Mouse (Mus musculus) gastrocnemius, adult 2 months (tissue): ENCODE measurements around the gene Micu1. TPM values are rescaled to one million over a fixed set of nuclear protein-coding genes. Genes with fewer than 3 reads are reported as not detected.

Experiments
- DNase-seq: peaks from one replicate; pipeline ENCODE4 v3.0.0; 2022
- H3K27ac ChIP-seq: fragments of 200-600 bp; 2 replicates; pipeline ENCODE4 v1.8.1; 2022; ENCODE audit warnings: mild to moderate bottlenecking
- H3K4me3 ChIP-seq: fragments of 200-600 bp; 2 replicates; pipeline ENCODE4 v1.8.1; 2022; ENCODE audit warnings: mild to moderate bottlenecking, moderate library complexity
- CTCF ChIP-seq: fragments of 200-600 bp; IDR thresholded peaks from 2 replicates; pipeline ENCODE4 v1.8.1; 2022; ENCODE audit warnings: antibody characterized with exemption, mild to moderate bottlenecking, moderate library complexity
- intact Hi-C: fragments of 180-260 bp; cut with DNase I; formaldehyde crosslinking; loops from one replicate; pipeline ENCODE4 v1.15.1; 2025
- total RNA-seq, 2 experiments: library from RNA; stranded (reverse); gene quantifications; 2 replicates each; pipeline ENCODE4 v1.2.3; 2021

Gene Micu1
- total RNA-seq, 2 experiments from 2014 or later, result 45.3 to 63.2 TPM

DNA sequence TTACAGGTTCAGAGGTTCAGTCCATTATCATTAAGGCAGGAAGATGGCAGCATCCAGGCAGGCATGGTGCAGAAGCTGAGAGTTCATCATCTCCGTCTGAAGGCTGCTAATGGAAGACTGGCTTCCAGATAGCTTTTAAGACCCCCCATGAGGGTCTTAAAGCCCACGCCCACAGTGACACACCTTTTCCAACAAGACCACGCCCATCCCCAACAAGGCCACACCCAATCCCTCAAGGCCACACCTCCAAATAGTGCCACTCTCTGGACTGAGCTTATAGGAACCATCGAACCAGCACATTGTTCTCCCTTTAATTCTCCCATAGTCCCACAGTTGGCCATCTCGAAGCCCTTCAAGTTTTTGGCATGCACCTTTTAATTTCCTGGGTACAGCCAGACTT, 2.8 kb upstream of the Micu1 start:
- intact Hi-C loops, result no loop called here
- no peak for TF ChIP-seq CTCF

DNA sequence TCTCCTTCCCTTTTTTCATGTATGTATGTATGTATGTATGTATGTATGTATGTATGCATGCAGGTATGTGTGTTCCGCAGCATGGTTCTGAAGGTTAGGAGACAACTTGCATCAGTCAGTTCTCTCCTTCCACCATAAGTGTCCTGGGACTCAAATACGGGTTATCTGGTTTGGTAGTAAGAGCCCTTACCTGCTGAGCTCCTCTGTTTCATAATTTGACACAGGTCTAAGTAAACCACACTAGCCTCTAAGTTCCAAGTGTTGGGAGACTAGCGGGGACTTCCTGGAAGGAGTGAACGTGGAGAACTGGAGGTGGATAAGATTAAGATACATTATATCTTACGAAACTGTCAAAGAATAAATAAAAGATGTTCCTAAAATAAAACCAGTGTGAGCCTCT, 472 bp upstream of the Micu1 start:
- no peak for TF ChIP-seq CTCF
- Histone ChIP-seq H3K4me3 (peak overlapping the region; percentile 91), H3K27ac (no peak overlapping the region)
- intact Hi-C loops, result loop anchor here (2.0 to 10.0 kb wide), 4 partner anchors 85 to 480 kb away; partner anchors contain the start of genes Gm10322, Mcu, Sept10 and Sowahc
- no peak for DNase-seq

More for the DNA sequence above, 2.8 kb upstream of the Micu1 start:
- Histone ChIP-seq H3K4me3 (no peak overlapping the region), H3K27ac (no peak overlapping the region)
- no peak for DNase-seq

DNA sequence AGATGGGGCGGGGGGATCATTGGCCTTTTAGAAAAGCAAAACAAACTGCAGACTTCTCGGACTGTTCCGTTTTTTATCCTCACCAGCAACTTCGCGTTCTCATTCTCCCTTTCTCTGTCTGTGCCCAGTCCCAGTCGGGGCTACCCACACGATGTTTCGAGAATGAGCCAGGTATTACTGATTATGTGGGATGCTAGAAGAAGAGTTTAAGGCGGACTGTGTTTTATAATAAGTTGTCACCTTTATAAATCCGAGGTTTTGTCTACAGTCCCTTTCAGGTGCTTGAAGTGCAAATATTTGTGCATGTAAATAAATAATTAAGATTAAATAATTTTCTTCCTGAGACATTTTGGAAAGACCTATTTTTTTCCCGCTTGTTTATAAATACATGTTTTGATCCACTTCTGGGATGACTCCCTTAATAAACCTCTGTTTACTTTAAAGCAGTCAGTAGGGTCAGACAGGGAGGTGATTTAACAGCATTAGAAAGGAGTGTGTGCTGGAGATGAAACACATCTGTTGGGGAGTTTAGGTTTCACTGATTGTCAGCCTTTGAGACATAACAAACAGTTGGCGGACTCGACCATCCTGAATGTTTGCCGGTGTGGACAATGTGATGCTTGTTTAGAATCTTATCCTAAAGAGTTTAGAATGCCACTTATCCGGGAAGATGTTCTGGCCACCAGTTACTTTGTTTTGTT, 933 bp downstream of the Micu1 start:
- Histone ChIP-seq H3K4me3 (peak overlapping the region; percentile 91), H3K27ac (peak overlapping the region; percentile 91)
- DNase-seq, result no peak
- intact Hi-C loops, result loop anchor here (2.0 to 10.0 kb wide), 4 partner anchors 86 to 481 kb away; partner anchors contain the start of genes Gm10322, Mcu, Sept10 and Sowahc
- no peak for TF ChIP-seq CTCF

DNA sequence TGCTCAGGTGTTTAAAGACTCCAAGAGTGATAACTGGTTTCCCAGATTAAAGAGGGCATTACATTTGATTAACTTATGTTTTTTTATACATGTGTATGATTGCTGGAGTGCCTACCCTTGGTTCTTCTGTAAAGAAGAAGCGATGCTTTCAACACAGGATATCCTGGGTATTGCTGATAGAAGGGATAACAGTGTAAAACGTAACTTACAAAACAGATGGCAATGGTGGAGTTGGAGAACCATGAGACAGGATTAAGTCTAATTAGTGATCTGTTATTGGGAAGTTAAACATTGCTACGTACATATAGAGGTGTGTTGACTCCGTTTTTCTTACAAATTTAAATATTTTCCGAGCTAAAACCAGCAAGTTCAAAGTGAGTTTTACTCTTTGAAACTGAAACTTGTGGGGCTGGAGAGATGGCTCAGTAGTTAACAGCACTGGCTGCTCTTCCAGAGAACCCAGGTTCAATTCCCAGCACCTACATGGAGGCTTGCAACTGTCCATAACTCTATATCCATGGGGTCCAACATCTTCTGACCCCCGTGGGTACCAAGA, 4.8 kb downstream of the Micu1 start:
- Histone ChIP-seq H3K4me3 (no peak overlapping the region), H3K27ac (no peak overlapping the region)
- intact Hi-C loops, result loop anchor here (10.0 kb wide), 2 partner anchors 158 to 212 kb away; no protein-coding TSS in a partner anchor
- DNase-seq, result no peak
- no peak for TF ChIP-seq CTCF

DNA sequence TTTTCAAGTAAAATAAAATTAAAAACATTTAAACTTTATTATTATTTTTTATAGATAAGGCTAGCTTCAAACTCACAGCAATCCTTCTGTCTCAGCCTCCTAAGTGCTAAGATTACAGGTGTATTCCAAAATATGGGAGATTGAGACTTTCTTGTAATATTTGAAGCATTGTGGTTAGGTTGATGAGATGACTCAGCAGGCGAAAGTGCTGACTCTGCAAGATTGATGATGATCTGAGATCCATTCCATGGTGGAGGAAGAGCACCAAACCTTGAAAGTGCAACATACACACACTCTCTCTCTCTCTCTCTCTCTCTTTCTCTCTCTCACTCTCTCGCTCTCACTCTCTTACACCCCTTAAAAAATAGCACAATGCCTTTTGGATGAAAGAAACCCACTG, 5.3 kb downstream of the Micu1 start:
- no peak for TF ChIP-seq CTCF
- Histone ChIP-seq H3K4me3 (no peak overlapping the region), H3K27ac (no peak overlapping the region)
- intact Hi-C loops, result loop anchor here (10.0 kb wide), 2 partner anchors 157 to 213 kb away; no protein-coding TSS in a partner anchor
- no peak for DNase-seq

DNA sequence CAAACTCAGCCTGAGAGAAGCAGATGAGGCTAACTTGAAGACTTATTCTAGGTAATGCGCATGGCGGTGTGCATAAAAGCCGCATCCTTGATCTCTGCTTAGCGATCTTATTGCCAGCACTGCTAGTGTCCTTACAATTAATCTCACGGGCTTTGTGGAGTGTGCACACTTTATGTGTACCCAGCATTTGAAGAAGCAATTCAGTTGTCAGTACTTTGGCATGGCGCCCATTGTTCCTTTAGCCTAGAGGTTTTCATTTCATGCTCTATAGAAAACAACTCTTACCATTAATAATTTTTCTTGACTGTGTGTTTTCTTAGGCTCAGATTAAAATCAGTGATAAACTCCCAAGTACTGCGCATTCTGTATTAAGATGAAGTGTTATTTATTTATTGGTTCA, 7.0 kb downstream of the Micu1 start:
- no peak for TF ChIP-seq CTCF
- no peak for DNase-seq
- intact Hi-C loops, result loop anchor here (10.0 kb wide), 2 partner anchors 156 to 214 kb away; no protein-coding TSS in a partner anchor

DNA sequence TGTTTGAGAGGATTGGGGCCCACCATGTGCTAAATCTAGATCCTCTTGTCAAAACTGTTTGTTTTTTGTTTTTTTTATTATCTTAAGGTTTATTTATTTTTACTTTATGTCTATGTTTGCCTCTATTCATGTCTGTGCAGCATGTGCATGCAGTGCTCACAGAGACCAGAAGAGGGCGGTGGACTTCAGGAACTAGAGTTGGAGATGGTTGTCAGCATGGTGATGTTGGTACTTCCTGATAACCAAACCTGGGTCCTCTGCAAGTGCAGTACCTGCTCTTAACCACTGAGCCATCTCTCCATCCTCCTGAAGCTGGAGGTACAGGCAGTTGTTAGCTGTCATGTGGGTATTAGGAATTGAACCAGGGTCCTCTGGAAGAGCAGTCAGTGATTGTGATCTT, 8.0 kb downstream of the Micu1 start:
- intact Hi-C loops, result no loop called here

More for the DNA sequence above, 7.0 kb downstream of the Micu1 start:
- no peak overlapping the region for H3K4me3 ChIP-seq
- H3K27ac ChIP-seq, result no peak overlapping the region

DNA sequence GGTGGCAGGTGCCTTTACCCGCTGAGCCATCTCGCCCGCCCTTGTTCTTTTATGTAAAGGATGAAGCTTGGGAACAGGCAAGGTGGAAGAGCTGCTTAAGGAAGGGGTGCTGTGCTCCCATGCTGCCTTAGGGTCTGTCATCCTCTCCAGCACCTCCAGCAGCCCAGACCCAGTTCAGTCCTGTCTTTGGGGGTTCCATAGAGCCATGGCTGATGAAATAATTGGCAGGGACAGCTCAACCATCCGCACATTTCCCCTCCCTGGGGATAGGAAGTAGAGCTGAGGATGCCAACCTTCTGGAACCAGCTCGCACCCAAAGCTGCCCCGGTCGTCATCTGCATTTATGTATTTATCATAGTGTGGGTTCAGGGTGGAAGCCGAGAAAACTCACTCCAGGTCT, 9.8 kb downstream of the Micu1 start:
- TF ChIP-seq CTCF, result no peak
- DNase-seq, result no peak
- Histone ChIP-seq H3K4me3 (no peak overlapping the region), H3K27ac (no peak overlapping the region)
- intact Hi-C loops, result no loop called here

More for the DNA sequence above, 8.0 kb downstream of the Micu1 start:
- no peak for DNase-seq
- Histone ChIP-seq H3K4me3 (no peak overlapping the region), H3K27ac (no peak overlapping the region)
- peak; percentile 20; the same call in 1 of the 2 replicates for TF ChIP-seq CTCF

DNA sequence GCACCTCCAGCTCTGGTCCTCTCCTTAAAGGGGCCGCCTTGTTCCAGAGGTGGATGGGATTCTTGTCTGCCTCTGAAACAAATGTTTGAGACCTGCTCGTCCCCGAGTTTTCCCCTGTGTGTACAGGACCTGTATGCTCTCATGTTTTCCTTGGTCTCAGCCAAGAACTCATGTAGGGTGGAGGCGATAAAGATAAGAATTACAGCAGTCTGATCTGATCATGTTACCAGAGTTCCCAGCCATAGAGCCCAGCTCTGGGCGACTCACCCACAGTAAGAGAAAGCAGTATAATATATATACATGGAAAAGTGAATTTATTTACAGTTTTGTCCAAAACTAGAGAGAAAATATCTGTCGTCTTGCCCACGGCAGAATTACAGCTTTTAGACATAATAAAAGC, 17.7 kb downstream of the Micu1 start:
- no peak overlapping the region for H3K4me3 ChIP-seq
- DNase-seq, result no peak
- intact Hi-C loops, result no loop called here
- H3K27ac ChIP-seq, result no peak overlapping the region
- no peak for TF ChIP-seq CTCF

DNA sequence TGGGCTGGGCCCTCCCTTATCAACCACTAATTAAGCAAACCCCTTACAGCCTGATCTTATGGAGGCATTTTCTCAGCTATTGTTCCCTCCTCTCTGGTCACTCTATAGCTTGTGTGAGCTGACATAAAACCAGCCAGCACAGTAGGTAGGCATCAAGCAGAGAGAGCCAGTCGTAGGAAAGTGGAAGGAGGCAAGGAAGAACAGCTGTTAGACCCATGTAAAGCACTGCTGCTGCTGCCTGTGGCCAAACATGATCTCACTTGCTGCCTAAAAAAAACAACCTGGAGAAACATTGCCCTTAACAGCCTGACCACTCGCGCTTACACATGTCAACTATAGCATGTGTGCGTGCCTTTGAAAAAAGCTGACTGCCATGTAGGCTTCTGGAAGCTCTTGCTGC, 19.3 kb downstream of the Micu1 start:
- Histone ChIP-seq H3K4me3 (peak overlapping the region; percentile 57), H3K27ac (peak overlapping the region; percentile 56)
- TF ChIP-seq CTCF, result no peak
- no peak for DNase-seq
- intact Hi-C loops, result no loop called here

DNA sequence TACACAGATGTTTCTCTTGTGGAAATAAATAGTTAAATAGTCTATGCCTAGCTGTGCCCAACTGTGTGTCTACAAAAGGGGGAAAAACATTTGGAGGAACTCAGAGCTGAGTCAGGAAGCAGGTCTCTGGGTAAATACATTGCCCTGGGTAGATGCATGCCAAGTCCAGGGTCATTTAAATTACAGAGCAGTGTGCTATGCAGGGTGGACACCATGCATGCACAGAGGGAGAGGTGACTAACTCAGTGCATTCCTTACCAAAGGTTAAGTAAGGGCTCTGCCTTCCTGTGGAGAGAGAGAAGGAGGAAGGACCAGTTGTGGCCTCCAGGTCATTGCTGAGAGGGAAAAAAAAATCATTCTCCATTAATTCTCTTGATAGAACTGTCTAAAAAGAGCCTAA, 22.4 kb downstream of the Micu1 start:
- no peak for DNase-seq
- H3K4me3 ChIP-seq, result no peak overlapping the region
- H3K27ac ChIP-seq, result no peak overlapping the region
- no peak for TF ChIP-seq CTCF
- intact Hi-C loops, result no loop called here

DNA sequence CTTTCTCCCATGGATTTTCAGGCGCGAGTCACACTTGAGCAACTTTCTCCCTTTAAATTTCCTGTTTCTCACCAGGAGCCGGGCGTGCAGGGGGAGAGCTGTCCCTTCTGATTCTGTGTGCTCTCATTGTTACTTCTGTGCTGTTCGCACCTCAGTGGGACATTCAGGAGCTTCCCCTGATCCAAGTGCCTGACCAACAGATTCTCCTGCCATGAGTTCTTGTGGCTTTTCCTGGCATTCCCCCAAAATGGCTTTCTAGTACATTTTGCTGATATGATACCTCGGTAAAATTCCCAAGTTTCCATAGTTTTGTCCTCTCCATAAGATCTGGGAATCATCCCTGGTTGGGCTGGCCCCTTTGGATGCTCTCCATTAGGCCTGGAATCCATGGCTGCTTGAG, 25.0 kb downstream of the Micu1 start:
- Histone ChIP-seq H3K27ac (no peak overlapping the region), H3K4me3 (no peak overlapping the region)
- intact Hi-C loops, result no loop called here
- DNase-seq, result no peak
- no peak for TF ChIP-seq CTCF

DNA sequence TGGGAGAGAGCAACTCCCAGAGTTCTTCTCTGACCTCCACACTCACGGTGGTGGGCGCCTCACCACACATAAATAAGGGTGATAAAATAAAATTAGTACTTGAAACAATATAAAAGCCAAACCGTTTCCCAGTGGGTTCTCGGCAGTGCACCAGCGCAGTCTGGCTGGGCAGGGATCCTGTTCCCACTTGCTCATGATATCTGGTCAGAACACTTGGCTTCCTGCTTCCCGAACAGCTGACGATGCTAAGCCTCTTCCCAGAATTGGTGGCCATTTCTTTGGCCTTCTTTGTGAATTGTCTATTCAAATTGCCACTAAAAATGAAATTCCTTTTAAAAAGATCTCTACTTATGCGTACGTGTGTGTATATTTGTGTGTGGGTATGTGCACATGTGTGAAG, 27.0 kb downstream of the Micu1 start:
- Histone ChIP-seq H3K4me3 (no peak overlapping the region), H3K27ac (no peak overlapping the region)
- TF ChIP-seq CTCF, result no peak
- intact Hi-C loops, result no loop called here
- no peak for DNase-seq
